Mouse (Mus musculus) ES-Bruce4 (cell line): Measurements from ENCODE around the gene Sept4. TPM values are rescaled to one million over a fixed set of nuclear protein-coding genes. Genes with fewer than 3 reads are reported as not detected.

Experiments used
- H3K27ac ChIP-seq: 2 replicates; pipeline ENCODE4 v1.5.1; 2012; ENCODE audit warnings: low read length, inconsistent platforms; ENCODE audit not compliant: insufficient read depth
- H3K27me3 ChIP-seq: 2 replicates; pipeline ENCODE4 v1.6.1; 2012; ENCODE audit warnings: mild to moderate bottlenecking, low read length, inconsistent platforms; ENCODE audit not compliant: control insufficient read depth, poor library complexity, insufficient read depth, severe bottlenecking
- H3K36me3 ChIP-seq: 2 replicates; pipeline ENCODE4 v1.6.1; 2012; ENCODE audit warnings: inconsistent platforms, mild to moderate bottlenecking, low read length, moderate library complexity; ENCODE audit not compliant: control insufficient read depth, poor library complexity, insufficient read depth, severe bottlenecking
- H3K4me1 ChIP-seq: one replicate; pipeline ENCODE4 v1.8.1; 2011; ENCODE audit warnings: low read length; ENCODE audit not compliant: control insufficient read depth, insufficient read depth
- H3K4me3 ChIP-seq: 2 replicates; pipeline ENCODE4 v1.5.1; 2011; ENCODE audit warnings: low read depth, mild to moderate bottlenecking, low read length
- H3K9ac ChIP-seq: 2 replicates; pipeline ENCODE4 v1.6.1; 2012; ENCODE audit warnings: low read depth, mild to moderate bottlenecking, inconsistent platforms; ENCODE audit not compliant: poor library complexity, severe bottlenecking
- H3K9me3 ChIP-seq: replicated peaks from 2 replicates; pipeline ENCODE4 v1.6.1; 2012; ENCODE audit warnings: mild to moderate bottlenecking, low read length, inconsistent platforms; ENCODE audit not compliant: control insufficient read depth, poor library complexity, insufficient read depth, severe bottlenecking
- CTCF ChIP-seq: IDR thresholded peaks from one replicate; pipeline ENCODE4 v1.8.1; 2011; ENCODE audit warnings: low read depth, low read length
- EP300 ChIP-seq: IDR thresholded peaks from 2 replicates; pipeline ENCODE4 v1.6.1; 2011; ENCODE audit warnings: low read depth, low read length; ENCODE audit not compliant: insufficient read depth
- POLR2A ChIP-seq: IDR thresholded peaks from one replicate; pipeline ENCODE4 v1.8.1; 2011; ENCODE audit warnings: low read length; ENCODE audit not compliant: insufficient read depth
- polyA plus RNA-seq: library from polyadenylated mRNA; stranded (reverse); fragments of >200 nt; gene quantifications from 2 replicates; pipeline ENCODE4 v1.2.4, GENCODE M21; 2011; ENCODE audit warnings: low read depth; ENCODE audit not compliant: missing spikeins, insufficient read depth, insufficient read length

The Sept4 gene
- polyA plus RNA-seq, 1 experiment: 68.5 TPM

DNA sequence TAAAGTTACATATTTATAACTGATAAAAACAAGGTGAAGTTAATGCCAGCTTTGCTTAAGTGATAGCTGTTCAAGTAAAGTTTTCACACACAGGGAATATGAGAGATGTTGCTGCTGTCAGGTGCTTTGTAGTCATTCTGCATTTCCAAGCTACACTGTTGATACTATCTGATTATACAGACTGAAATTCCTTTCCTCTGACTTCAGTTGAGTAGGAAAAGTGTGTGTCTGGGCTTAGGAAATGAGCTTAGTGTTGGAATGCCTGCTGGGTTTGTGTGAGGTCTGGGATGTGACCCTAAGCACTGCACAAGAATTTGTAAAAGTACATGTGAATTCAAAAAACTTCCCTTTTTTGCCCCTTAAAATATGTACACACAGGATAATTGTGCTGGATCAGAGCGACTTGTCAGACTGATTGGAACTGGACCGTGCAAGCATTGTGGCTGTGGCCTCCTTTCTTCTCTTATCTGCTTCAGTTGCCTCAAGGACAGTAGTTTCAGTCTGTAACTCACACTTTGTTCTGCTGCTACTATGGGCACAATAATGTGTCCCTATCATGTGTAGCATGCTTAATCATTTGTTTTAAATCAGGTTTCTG is 13.5 kb upstream of the Sept4 start:
- Histone ChIP-seq H3K9me3 (no peaks in the 10 kb centered on the region), H3K9ac (no peak overlapping the region), H3K4me1 (no peaks in the 10 kb centered on the region), H3K27me3 (no peaks in the 10 kb centered on the region), H3K27ac (no peak overlapping the region), H3K4me3 (no peak overlapping the region), H3K36me3 (0 out of 2 replicates have a peak, but pooled peaks cover 2% of the 10 kb centered on the region)
- TF ChIP-seq POLR2A: no peak
- no peak for TF ChIP-seq CTCF
- no peak for TF ChIP-seq EP300

DNA sequence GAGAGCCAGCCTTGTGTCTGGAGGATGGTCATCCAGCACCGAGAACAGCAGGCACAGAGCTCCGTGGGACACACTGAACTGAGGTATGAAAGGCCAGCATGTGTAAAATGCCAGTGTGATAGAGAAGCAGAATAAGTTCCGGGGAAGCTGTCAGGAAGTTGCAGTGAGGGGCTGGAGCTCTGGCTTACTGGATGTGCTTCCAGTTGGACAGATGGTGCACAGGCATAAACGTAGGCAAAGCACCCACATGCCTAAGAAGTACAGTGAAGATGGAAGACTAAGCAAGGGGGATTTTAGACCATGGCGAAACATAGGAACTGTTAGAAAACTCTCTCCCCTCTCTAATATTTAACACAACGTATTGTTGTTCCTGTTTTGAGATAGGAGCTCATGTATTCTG is 7.5 kb upstream of the Sept4 start:
- no peak overlapping the region for H3K4me3 ChIP-seq
- no peaks in the 10 kb centered on the region for H3K27me3 ChIP-seq
- H3K9ac ChIP-seq: no peak overlapping the region
- H3K9me3 ChIP-seq: no peaks in the 10 kb centered on the region
- TF ChIP-seq CTCF: no peak
- no peak for TF ChIP-seq POLR2A
- no peak for TF ChIP-seq EP300
- no peaks in the 10 kb centered on the region for H3K36me3 ChIP-seq
- H3K27ac ChIP-seq: no peak overlapping the region
- no peaks in the 10 kb centered on the region for H3K4me1 ChIP-seq

- Histone ChIP-seq H3K27ac (no peak within 1 kb of the TSS), H3K4me3 (no peak within 1 kb of the TSS), H3K36me3 (no peaks in the 10 kb centered on the region), H3K9me3 (no peaks in the 10 kb centered on the region), H3K27me3 (no peaks in the 10 kb centered on the region), H3K9ac (no peak within 1 kb of the TSS), H3K4me1 (no peaks in the 10 kb centered on the region)
- TF ChIP-seq EP300 (no peak), CTCF (no peak), POLR2A (no peak)
Observed at GRCm38 (mm10) chr11:87566501-87566900, 2.2 kb upstream of the Sept4 start, which contains the start of gene Gm11492. Gene Gm11492, plus strand, starts transcription at chr11:87566653.

- Histone ChIP-seq H3K4me3 (no peak overlapping the region), H3K9ac (no peak overlapping the region), H3K27me3 (no peaks in the 10 kb centered on the region), H3K4me1 (peaks cover 5% of the 10 kb centered on the region), H3K36me3 (no peaks in the 10 kb centered on the region), H3K27ac (no peak overlapping the region), H3K9me3 (no peaks in the 10 kb centered on the region)
- no peak for TF ChIP-seq POLR2A
- TF ChIP-seq EP300: no peak
- TF ChIP-seq CTCF: no peak
Observed at GRCm38 (mm10) chr11:87570743-87571142, 2.0 kb downstream of the Sept4 start.

GRCm38 (mm10) chr11:87571361-87571950 is 2.8 kb downstream of the Sept4 start:
- H3K4me3 ChIP-seq: no peak overlapping the region
- no peaks in the 10 kb centered on the region for H3K36me3 ChIP-seq
- no peak overlapping the region for H3K27ac ChIP-seq
- peaks cover 5% of the 10 kb centered on the region for H3K4me1 ChIP-seq
- no peaks in the 10 kb centered on the region for H3K9me3 ChIP-seq
- TF ChIP-seq CTCF: no peak
- no peak for TF ChIP-seq EP300
- no peak overlapping the region for H3K9ac ChIP-seq
- H3K27me3 ChIP-seq: no peaks in the 10 kb centered on the region

GRCm38 (mm10) chr11:87573751-87574150 is 5.0 kb downstream of the Sept4 start:
- no peaks in the 10 kb centered on the region for H3K36me3 ChIP-seq
- no peak for TF ChIP-seq CTCF
- TF ChIP-seq POLR2A: no peak
- TF ChIP-seq EP300: no peak
- H3K4me3 ChIP-seq: no peak overlapping the region
- no peak overlapping the region for H3K27ac ChIP-seq
- no peaks in the 10 kb centered on the region for H3K27me3 ChIP-seq
- H3K9me3 ChIP-seq: no peaks in the 10 kb centered on the region
- H3K9ac ChIP-seq: no peak overlapping the region
- H3K4me1 ChIP-seq: peaks cover 8% of the 10 kb centered on the region
